Mouse (Mus musculus): Measurements from ENCODE around the gene Nav2. TPM values are rescaled to one million over a fixed set of nuclear protein-coding genes. Genes with fewer than 3 reads are reported as not detected.

Gene Nav2
- total and polyA plus RNA-seq, 3 experiments = under 0.01 TPM; not detected in 2

- H3K79me2 ChIP-seq (replicated peaks; ENCODE audit: control insufficient read depth, extremely low read depth, insufficient read depth, poor library complexity, severe bottlenecking) = no peaks in the 10 kb centered on the region
- no peak overlapping the region for H3K27ac ChIP-seq (ENCODE audit: insufficient read depth, low read depth)
- peaks cover 23% of the 10 kb centered on the region for H3K27me3 ChIP-seq (replicated peaks)
- dilution Hi-C loops (cut with MboI; ENCODE audit: extremely low pct_ligation_motif_present, extremely low pct_unique_long_range_greater_than_20kb, low sequenced_read_pairs) = no loop called here
- in situ Hi-C loops (cut with MboI; ENCODE audit: low pct_ligation_motif_present, low pct_unique_long_range_greater_than_20kb, low sequenced_read_pairs) = no loop called here
- H3K4me2 ChIP-seq (ENCODE audit: insufficient read depth, low read depth, poor library complexity, severe bottlenecking) = no peak overlapping the region
- no peak overlapping the region for H3K4me3 ChIP-seq (replicated peaks in 1 of 3; ENCODE audit: low read depth in 2 of 3, low read length in 2 of 3, poor library complexity in 1 of 3)
- H3K36me3 ChIP-seq (replicated peaks in 1 of 2; ENCODE audit: control insufficient read depth in 1 of 2, insufficient read depth in 1 of 2, low read length in 1 of 2) = no peaks in the 10 kb centered on the region
- H3K9ac ChIP-seq (ENCODE audit: insufficient read depth, low read depth) = no peak overlapping the region
- H3K4me1 ChIP-seq (ENCODE audit: control insufficient read depth in 1 of 2, insufficient read depth in 2 of 2) = peaks cover 7 to 20% of the 10 kb centered on the region in 2 experiments
- TF ChIP-seq HCFC1 (IDR thresholded peaks at IDR 0.05; ENCODE audit: low read depth, low read length) (no peak), ZMIZ1 (IDR thresholded peaks at IDR 0.05; ENCODE audit: low read depth, low read length) (no peak), ETS1 (conservative IDR thresholded peaks at IDR 0.05; ENCODE audit: low read depth, low read length) (no peak), TBP (conservative IDR thresholded peaks at IDR 0.05; ENCODE audit: low read depth, low read length) (no peak), USF1 (IDR thresholded peaks at IDR 0.05; ENCODE audit: low read depth, low read length) (no peak), CHD1 (IDR thresholded peaks at IDR 0.05; ENCODE audit: low read depth, low read length) (no peak), POLR2AphosphoS2 (IDR thresholded peaks at IDR 0.05; ENCODE audit: low read depth, low read length) (no peak), ZC3H11A (IDR thresholded peaks at IDR 0.05; ENCODE audit: low read depth, low read length) (no peak), USF2 (conservative IDR thresholded peaks at IDR 0.05; ENCODE audit: low read depth, low read length) (no peak), UBTF (IDR thresholded peaks at IDR 0.05; ENCODE audit: low read depth, low read length) (no peak), CHD2 (IDR thresholded peaks at IDR 0.05; ENCODE audit: low read length) (no peak), IRF4 (IDR thresholded peaks at IDR 0.05; ENCODE audit: low read depth, low read length) (no peak), NELFE (IDR thresholded peaks at IDR 0.05; ENCODE audit: low read depth, low read length) (no peak), ZNF384 (IDR thresholded peaks at IDR 0.05; ENCODE audit: low read depth, low read length) (no peak)
- H3K9me3 ChIP-seq (replicated peaks; ENCODE audit: low read length) = peaks cover 3% of the 10 kb centered on the region
- no peak for DNase-seq (ENCODE audit: extremely low read depth)
These were observed 389.9 kb downstream of the Nav2 start for GRCm38 (mm10) chr7:49298431-49298839.

- in situ Hi-C loops (cut with MboI; ENCODE audit: low pct_ligation_motif_present, low pct_unique_long_range_greater_than_20kb, low sequenced_read_pairs) = no loop called here
- TF ChIP-seq BHLHE40 (IDR thresholded peaks at IDR 0.05; ENCODE audit: low read depth, low read length) (no peak), CHD1 (IDR thresholded peaks at IDR 0.05; ENCODE audit: low read depth, low read length) (no peak), E2F4 (IDR thresholded peaks at IDR 0.05; ENCODE audit: insufficient replicate concordance, low read depth, low read length) (no peak), NRF1 (IDR thresholded peaks at IDR 0.05; ENCODE audit: low read depth, low read length) (no peak), POLR2AphosphoS2 (IDR thresholded peaks at IDR 0.05; ENCODE audit: low read depth, low read length) (no peak), MEF2A (IDR thresholded peaks at IDR 0.05; ENCODE audit: borderline replicate concordance, low read depth, low read length) (no peak), HCFC1 (IDR thresholded peaks at IDR 0.05; ENCODE audit: low read depth, low read length) (no peak), MAFK (IDR thresholded peaks at IDR 0.05; ENCODE audit: insufficient replicate concordance, low read length) (no peak), MYC (IDR thresholded peaks at IDR 0.05; ENCODE audit: low read depth, low read length) (no peak), GABPA (IDR thresholded peaks at IDR 0.05; ENCODE audit: insufficient replicate concordance, low read depth, low read length) (no peak)
- no peak overlapping the region for H3K27ac ChIP-seq (ENCODE audit: insufficient read depth, low read depth)
- H3K36me3 ChIP-seq (replicated peaks in 1 of 2; ENCODE audit: control insufficient read depth in 1 of 2, insufficient read depth in 1 of 2, low read length in 1 of 2) = no peaks in the 10 kb centered on the region
- H3K9ac ChIP-seq (ENCODE audit: insufficient read depth, low read depth) = no peak overlapping the region
- H3K4me3 ChIP-seq (replicated peaks in 1 of 3; ENCODE audit: low read depth in 2 of 3, low read length in 2 of 3, poor library complexity in 1 of 3) = no peak overlapping the region
- peaks cover 7% of the 10 kb centered on the region for H3K27me3 ChIP-seq (replicated peaks)
- dilution Hi-C loops (cut with MboI; ENCODE audit: extremely low pct_ligation_motif_present, extremely low pct_unique_long_range_greater_than_20kb, low sequenced_read_pairs) = no loop called here
- H3K79me2 ChIP-seq (replicated peaks; ENCODE audit: control insufficient read depth, extremely low read depth, insufficient read depth, poor library complexity, severe bottlenecking) = no peaks in the 10 kb centered on the region
- H3K9me3 ChIP-seq (replicated peaks; ENCODE audit: low read length) = no peaks in the 10 kb centered on the region
- peaks cover 7 to 20% of the 10 kb centered on the region in 2 experiments for H3K4me1 ChIP-seq (ENCODE audit: control insufficient read depth in 1 of 2, insufficient read depth in 2 of 2)
- DNase-seq (ENCODE audit: extremely low read depth) = no peak
- no peak overlapping the region for H3K4me2 ChIP-seq (ENCODE audit: insufficient read depth, low read depth, poor library complexity, severe bottlenecking)
These were observed 393.0 kb downstream of the Nav2 start for GRCm38 (mm10) chr7:49301487-49301886.
